Mouse (Mus musculus) WW6 (cell line): Measurements from ENCODE around the gene Fhl2.

ENCODE experiments used
- DNase-seq: peaks from one replicate; pipeline ENCODE4 v3.0.0-alpha.2; 2013; ENCODE audit warnings: low read depth, low spot score

Gene Fhl2

GRCm38 (mm10) chr1:43196661-43197241 is at the start of gene Fhl2:
TSS of gene Fhl2 (minus strand) at chr1:43196984.
- DNase-seq = no peak

DNA sequence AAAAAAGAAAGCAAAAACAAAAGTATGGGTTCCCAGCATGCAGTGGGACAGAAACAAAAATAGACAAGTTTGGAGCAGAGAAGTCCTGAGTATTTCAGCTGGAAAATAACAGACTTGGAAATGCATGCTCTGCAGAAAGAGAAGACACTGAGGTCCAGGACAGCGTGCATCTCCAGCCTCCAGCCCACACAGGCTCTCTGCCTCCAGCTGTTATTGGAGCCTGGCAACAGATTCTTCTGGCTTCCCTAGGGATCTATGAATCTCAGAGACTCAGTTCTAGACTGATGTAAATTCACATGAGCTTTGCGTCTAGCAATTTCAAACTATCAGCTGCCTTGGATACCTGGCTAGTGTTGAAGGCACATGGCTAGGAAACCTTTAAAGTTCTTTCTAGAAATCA is 48.2 kb upstream of the Fhl2 start:
- DNase-seq = no peak

- no peak for DNase-seq
Measured at GRCm38 (mm10) chr1:43241208-43241607, 44.4 kb upstream of the Fhl2 start.

DNA sequence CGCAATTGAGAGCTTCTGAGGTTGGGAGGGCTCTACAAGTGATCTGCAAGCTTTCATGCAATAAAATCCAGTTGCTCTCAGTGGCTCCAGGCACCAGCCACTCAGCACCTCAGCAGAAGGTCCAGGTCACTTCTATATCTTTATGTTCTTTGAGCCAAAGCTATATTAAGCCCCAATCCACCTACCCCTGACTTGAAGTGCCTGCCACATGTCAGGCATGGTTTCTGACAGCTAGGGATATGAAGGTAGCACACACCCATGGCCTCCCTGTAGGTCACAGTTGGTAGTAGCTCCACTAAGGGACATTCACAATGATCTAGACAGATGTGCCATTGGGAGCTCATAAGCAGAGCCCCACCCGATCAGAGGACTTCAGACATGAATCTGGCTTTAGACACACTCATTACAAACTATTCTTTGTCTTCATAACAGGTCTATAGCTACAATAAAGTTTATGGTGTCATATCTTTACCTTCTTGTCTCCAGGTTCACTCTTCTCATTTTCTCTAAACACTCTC is 43.1 kb upstream of the Fhl2 start:
- no peak for DNase-seq

DNA sequence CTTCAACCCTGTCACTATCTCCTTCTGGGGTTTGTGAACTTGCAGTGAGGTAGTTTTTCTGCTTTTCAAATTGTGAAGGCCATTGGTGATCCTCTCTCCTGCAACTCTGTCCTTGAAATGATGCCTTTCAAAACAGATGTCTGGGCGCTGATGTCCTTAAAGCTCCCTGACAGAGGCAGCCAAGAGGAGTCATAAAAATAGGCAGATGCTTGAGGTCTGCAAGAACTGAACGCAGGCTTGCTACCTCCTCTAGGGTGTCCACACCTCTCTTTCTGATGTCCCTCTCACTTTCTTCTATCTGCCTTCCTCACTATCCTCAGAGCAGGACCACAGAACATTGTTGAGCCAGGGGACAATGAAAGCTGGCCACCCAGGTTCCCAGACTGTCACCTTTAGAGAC is 41.7 kb upstream of the Fhl2 start:
- no peak for DNase-seq

GRCm38 (mm10) chr1:43237360-43238235 is 40.8 kb upstream of the Fhl2 start:
- DNase-seq = no peak

GRCm38 (mm10) chr1:43225531-43226151 is 28.9 kb upstream of the Fhl2 start:
- DNase-seq = no peak

GRCm38 (mm10) chr1:43224943-43225342 is 28.2 kb upstream of the Fhl2 start:
- no peak for DNase-seq

- DNase-seq = no peak
Measured at GRCm38 (mm10) chr1:43224171-43224570, 27.4 kb upstream of the Fhl2 start.

GRCm38 (mm10) chr1:43223097-43223496 is 26.3 kb upstream of the Fhl2 start:
- DNase-seq = no peak

GRCm38 (mm10) chr1:43218016-43218680 is 21.4 kb upstream of the Fhl2 start:
- DNase-seq = no peak

DNA sequence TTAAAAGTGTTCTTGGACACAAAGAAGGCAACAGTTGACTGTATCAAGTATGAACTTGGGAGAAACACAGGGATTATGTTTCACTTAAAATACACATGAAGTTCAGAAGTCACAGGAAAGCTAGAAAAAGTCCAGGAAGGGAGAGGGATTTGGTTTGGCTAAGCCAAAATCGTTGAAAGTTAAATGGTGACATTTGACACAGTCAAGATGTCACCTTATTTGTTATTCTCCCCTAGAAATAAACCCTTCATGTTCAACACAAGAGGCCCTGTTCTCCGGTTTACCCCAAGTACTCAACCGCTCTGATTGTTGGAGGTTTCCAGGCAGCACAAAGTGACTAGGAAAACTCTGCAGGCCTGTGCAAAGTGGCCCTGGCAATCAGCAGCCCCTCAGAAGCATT is 18.8 kb upstream of the Fhl2 start:
- DNase-seq = no peak

GRCm38 (mm10) chr1:43211274-43211673 is 14.5 kb upstream of the Fhl2 start:
- DNase-seq = no peak

DNA sequence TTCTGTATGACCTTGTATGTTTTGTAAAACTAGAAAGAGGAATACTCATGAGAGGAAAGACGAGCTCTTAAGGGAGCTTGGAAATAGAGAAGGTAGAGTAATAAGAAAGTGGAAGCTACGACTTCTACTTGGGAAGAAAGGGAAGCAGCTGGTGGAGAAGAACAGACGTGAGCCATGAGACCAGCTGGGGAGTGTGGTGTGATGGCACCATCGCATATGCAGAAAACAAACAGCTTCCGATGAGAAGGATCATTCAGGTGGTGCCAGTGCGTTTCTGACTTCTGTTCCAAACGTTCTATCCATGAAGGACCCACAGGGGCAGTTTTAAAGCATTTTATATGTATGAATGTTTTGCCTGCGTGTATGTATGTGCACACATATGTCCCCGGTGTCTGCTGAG is 13.5 kb upstream of the Fhl2 start:
- no peak for DNase-seq

DNA sequence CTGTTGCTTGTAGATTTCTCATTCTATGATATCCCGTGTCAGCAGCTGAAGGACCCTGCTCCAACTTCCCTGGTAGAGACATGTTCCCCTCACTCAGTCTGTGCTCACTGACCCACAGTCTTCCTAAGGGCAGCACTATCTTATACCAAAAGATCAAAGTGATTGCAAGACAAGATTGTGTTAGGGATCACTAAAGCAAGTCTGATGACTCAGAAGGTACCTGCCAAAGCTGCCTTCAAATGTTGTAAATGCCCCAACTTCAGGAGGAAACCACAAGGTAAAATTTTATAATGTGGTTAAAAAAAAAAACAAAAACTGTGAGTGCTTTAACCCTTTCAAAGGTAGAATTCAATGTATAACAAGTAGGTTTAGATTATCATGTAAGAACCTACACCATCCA is 10.4 kb upstream of the Fhl2 start:
- no peak for DNase-seq

- DNase-seq = no peak
Measured at GRCm38 (mm10) chr1:43203282-43203681, 6.5 kb upstream of the Fhl2 start.

DNA sequence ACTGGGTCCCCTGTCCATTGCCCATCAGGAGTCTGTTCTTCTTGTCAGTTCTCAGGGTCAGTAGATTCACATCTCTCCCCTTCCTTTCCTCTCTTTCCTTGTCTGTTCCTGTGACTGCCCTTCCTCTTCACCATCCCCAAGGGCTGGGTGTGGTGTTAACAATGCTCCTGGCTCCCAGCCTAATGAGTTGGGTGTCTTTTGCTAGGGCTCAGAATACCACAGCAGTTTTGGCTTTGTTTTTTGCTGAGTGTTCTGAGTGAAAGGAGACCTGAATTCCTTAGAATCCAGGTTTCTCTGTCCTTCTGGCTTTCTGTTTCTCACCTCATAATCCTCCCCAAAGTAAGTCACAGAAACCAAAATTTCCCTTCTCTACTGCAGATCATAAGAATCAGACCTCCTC is 5.4 kb upstream of the Fhl2 start:
- no peak for DNase-seq

GRCm38 (mm10) chr1:43201796-43202195 is 5.0 kb upstream of the Fhl2 start:
- DNase-seq = no peak

DNA sequence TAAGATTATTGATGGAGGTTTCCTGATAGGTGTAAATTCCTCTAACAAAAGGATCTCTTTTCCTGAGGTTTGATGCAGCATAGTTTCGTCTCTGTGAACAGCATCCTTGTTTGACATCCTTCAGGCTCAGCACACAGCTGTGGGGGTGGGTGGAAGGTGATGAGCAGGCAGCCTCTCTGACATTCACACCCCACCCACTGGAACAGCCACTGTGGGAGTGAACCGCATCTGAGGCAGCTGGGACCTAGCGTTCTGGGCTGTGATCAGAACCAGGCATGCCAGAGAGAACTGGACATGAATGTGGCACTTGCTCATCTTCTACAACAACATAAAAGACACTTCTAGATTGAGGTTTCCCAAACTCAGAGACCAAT is 3.1 kb upstream of the Fhl2 start:
- DNase-seq = no peak

GRCm38 (mm10) chr1:43199210-43199866 is 2.6 kb upstream of the Fhl2 start:
- DNase-seq = no peak

DNA sequence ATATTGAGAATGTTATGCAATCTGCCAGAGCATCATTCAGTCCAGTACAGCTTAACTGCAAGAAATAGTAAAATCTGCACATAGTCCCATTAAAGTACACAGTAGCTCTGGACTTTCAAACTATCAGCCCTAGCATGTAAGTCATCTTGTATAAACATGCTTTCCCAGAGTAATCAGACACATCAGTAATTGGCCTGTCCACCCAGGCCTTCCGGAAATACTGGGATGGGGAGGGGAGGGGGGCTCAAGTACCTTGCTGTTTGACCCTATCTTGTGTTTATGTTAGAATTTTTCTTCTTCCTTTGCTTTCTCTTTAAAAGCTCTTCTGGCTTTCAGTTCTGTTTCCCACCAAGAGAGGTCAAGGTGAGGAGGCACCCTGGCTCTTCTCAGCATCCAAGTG is 725 bp downstream of the Fhl2 start:
- no peak for DNase-seq

GRCm38 (mm10) chr1:43193423-43193822 is 3.4 kb downstream of the Fhl2 start:
- no peak for DNase-seq
